Mouse (Mus musculus) G1E (cell line): Measurements from ENCODE around the gene Klhl21. TPM values are rescaled to one million over a fixed set of nuclear protein-coding genes. Genes with fewer than 3 reads are reported as not detected.

Experiments
- ATAC-seq: 2 replicates; pipeline ENCODE4 v1.8.0; 2016; ENCODE audit warnings: mild to moderate bottlenecking; ENCODE audit not compliant: insufficient number of reproducible peaks, poor library complexity, low FRiP score, severe bottlenecking; ENCODE audit errors: extremely low read depth
- DNase-seq: peaks from one replicate; pipeline ENCODE4 v3.0.0; 2012; ENCODE audit warnings: low spot score
- H3K27me3 ChIP-seq: 2 replicates; pipeline ENCODE4 v1.6.1; 2012; ENCODE audit warnings: mild to moderate bottlenecking, low read length, inconsistent platforms; ENCODE audit not compliant: insufficient read depth
- H3K36me3 ChIP-seq: replicated peaks from 2 replicates; pipeline ENCODE3; 2012; ENCODE audit warnings: mild to moderate bottlenecking, inconsistent platforms
- H3K4me1 ChIP-seq: 2 replicates; pipeline ENCODE4 v1.6.1; 2012; ENCODE audit warnings: low read depth, low read length, inconsistent platforms, mixed read lengths; ENCODE audit not compliant: insufficient read depth
- H3K4me3 ChIP-seq: 2 replicates; pipeline ENCODE4 v1.5.1; 2012; ENCODE audit warnings: low read depth, mild to moderate bottlenecking, inconsistent platforms, low read length, moderate library complexity, mixed read lengths
- H3K9me3 ChIP-seq: replicated peaks from 2 replicates; pipeline ENCODE4 v1.6.1; 2012; ENCODE audit warnings: inconsistent platforms
- CTCF ChIP-seq: IDR thresholded peaks from 2 replicates; pipeline ENCODE4 v1.5.1; 2012; ENCODE audit warnings: low read depth, low read length, inconsistent platforms, mixed read lengths
- GATA1 ChIP-seq: IDR thresholded peaks from 2 replicates; pipeline ENCODE4 v1.6.1; 2012; ENCODE audit warnings: borderline replicate concordance, low read length, inconsistent platforms, mixed read lengths
- GATA2 ChIP-seq: IDR thresholded peaks from 2 replicates; pipeline ENCODE4 v1.6.1; 2012; ENCODE audit warnings: low read depth, low read length, inconsistent platforms, borderline replicate concordance
- POLR2AphosphoS5 ChIP-seq: IDR thresholded peaks from 2 replicates; pipeline ENCODE4 v1.6.1; 2012; ENCODE audit warnings: low read depth, low read length, inconsistent platforms; ENCODE audit not compliant: insufficient replicate concordance
- TAL1 ChIP-seq: conservative IDR thresholded peaks from 2 replicates; pipeline ENCODE4 v1.6.1; 2012; ENCODE audit warnings: low read depth, low read length, inconsistent platforms, mixed read lengths
- polyA plus RNA-seq: library from polyadenylated mRNA; stranded (reverse); fragments of >175 nt; gene quantifications from 2 replicates; pipeline ENCODE4 v1.2.3, GENCODE M21; 2012
- total RNA-seq, 2 experiments: library from RNA; stranded (forward) in 1 of 2; stranded (reverse) in 1 of 2; fragments of 200-1000 nt in 1 of 2; fragments of >200 nt in 1 of 2; fragmentation: Nextera tagmentation in 1 of 2; gene quantifications; 2 replicates each; pipeline ENCODE4 v1.2.3; 2014 to 2017

Gene Klhl21
- total and polyA plus RNA-seq, 3 experiments: 3.8 to 12.2 (median 4.1) TPM

GRCm38 (mm10) chr4:152038225-152038984 lies 29.8 kb downstream of the Klhl21 start, which contains the start of gene Tas1r1:
Gene Tas1r1 (minus strand): TSS chr4:152038568.
- Histone ChIP-seq H3K36me3 (peaks cover 30% of the 10 kb centered on the region), H3K9me3 (no peaks in the 10 kb centered on the region), H3K4me1 (peaks cover 39% of the 10 kb centered on the region), H3K27me3 (peaks cover 22% of the 10 kb centered on the region), H3K4me3 (peak within 1 kb of the TSS; percentile 97)
- TF ChIP-seq CTCF (no peak), TAL1 (no peak), GATA2 (no peak), POLR2AphosphoS5 (no peak), GATA1 (no peak)
- ATAC-seq (no peak; the same call in 1 of the 2 replicates), DNase-seq (no peak)

GRCm38 (mm10) chr4:152038985-152039830 lies 30.6 kb downstream of the Klhl21 start, which contains the start of gene Nol9:
Gene Nol9 (plus strand): TSS chr4:152039321.
- Histone ChIP-seq H3K4me1 (peaks cover 45% of the 10 kb centered on the region), H3K4me3 (peak within 1 kb of the TSS; percentile 97), H3K9me3 (no peaks in the 10 kb centered on the region), H3K27me3 (peaks cover 14% of the 10 kb centered on the region), H3K36me3 (peaks cover 39% of the 10 kb centered on the region)
- TF ChIP-seq CTCF (peak; percentile 91), TAL1 (no peak)
- DNase-seq: peak; percentile 94
- peak; percentile 50 for ATAC-seq

GRCm38 (mm10) chr4:152039831-152040310 lies 31.3 kb downstream of the Klhl21 start:
- H3K36me3 ChIP-seq: peaks cover 45% of the 10 kb centered on the region
- H3K9me3 ChIP-seq: no peaks in the 10 kb centered on the region
- peak overlapping the region; percentile 97 for H3K4me3 ChIP-seq
- peaks cover 8% of the 10 kb centered on the region for H3K27me3 ChIP-seq
- ATAC-seq (no peak), DNase-seq (peak; percentile 43)
- peaks cover 51% of the 10 kb centered on the region for H3K4me1 ChIP-seq
- TF ChIP-seq TAL1 (no peak), GATA1 (no peak), GATA2 (no peak), POLR2AphosphoS5 (no peak), CTCF (no peak)

- Histone ChIP-seq H3K9me3 (no peaks in the 10 kb centered on the region), H3K4me3 (no peak overlapping the region; the same call in 1 of the 2 replicates), H3K27me3 (peaks cover 5% of the 10 kb centered on the region; the same call in 1 of the 2 replicates), H3K4me1 (peaks cover 56% of the 10 kb centered on the region), H3K36me3 (peaks cover 66% of the 10 kb centered on the region)
- ATAC-seq: no peak
- no peak for DNase-seq
- no peak for TF ChIP-seq CTCF
- TF ChIP-seq POLR2AphosphoS5: no peak
- TF ChIP-seq GATA2: no peak
- no peak for TF ChIP-seq GATA1
- TF ChIP-seq TAL1: no peak
These were observed 33.5 kb downstream of the Klhl21 start for GRCm38 (mm10) chr4:152041924-152042641.

GRCm38 (mm10) chr4:152043171-152043570 lies 34.6 kb downstream of the Klhl21 start:
- Histone ChIP-seq H3K4me1 (peaks cover 50% of the 10 kb centered on the region), H3K9me3 (no peaks in the 10 kb centered on the region), H3K27me3 (peaks cover 2% of the 10 kb centered on the region; the same call in 1 of the 2 replicates), H3K36me3 (peaks cover 77% of the 10 kb centered on the region), H3K4me3 (no peak overlapping the region)
- no peak for DNase-seq
- no peak for TF ChIP-seq POLR2AphosphoS5
- TF ChIP-seq CTCF: no peak
- no peak for TF ChIP-seq GATA1
- TF ChIP-seq GATA2: no peak
- TF ChIP-seq TAL1: no peak
- no peak for ATAC-seq

GRCm38 (mm10) chr4:152044609-152045008 lies 36.0 kb downstream of the Klhl21 start:
- Histone ChIP-seq H3K4me1 (peaks cover 43% of the 10 kb centered on the region), H3K9me3 (no peaks in the 10 kb centered on the region), H3K27me3 (no peaks in the 10 kb centered on the region), H3K36me3 (peaks cover 90% of the 10 kb centered on the region), H3K4me3 (no peak overlapping the region)
- TF ChIP-seq GATA1 (no peak), POLR2AphosphoS5 (no peak), GATA2 (no peak), CTCF (no peak), TAL1 (no peak)
- DNase-seq (no peak), ATAC-seq (no peak)
